Mouse (Mus musculus) MEL (cell line): ENCODE data around the gene Dclre1b.

ENCODE experiments used
- CTCF ChIP-seq, 3 experiments: IDR thresholded peaks in 2 of 3; conservative IDR thresholded peaks in 1 of 3; 2 replicates each; pipeline ENCODE4 v1.5.1; 2011 to 2012; ENCODE audit warnings: low read length in 3 of 3, low read depth in 2 of 3, mild to moderate bottlenecking in 2 of 3, improper control_type of control experiment in 1 of 3, inconsistent platforms in 1 of 3, mixed read lengths in 1 of 3, moderate library complexity in 1 of 3; ENCODE audit not compliant: control insufficient read depth in 1 of 3, insufficient read depth in 1 of 3, poor library complexity in 1 of 3, severe bottlenecking in 1 of 3
- E2F4 ChIP-seq: IDR thresholded peaks from 2 replicates; pipeline ENCODE4 v1.6.1; 2011; ENCODE audit warnings: low read depth, low read length, improper control_type of control experiment, borderline replicate concordance
- ELF1 ChIP-seq: IDR thresholded peaks from 2 replicates; pipeline ENCODE4 v1.6.1; 2014; ENCODE audit warnings: low read depth, mild to moderate bottlenecking, inconsistent platforms, low read length, improper control_type of control experiment, moderate library complexity
- EP300 ChIP-seq, 2 experiments: IDR thresholded peaks; 2 replicates each; pipeline ENCODE4 v1.6.1; 2011; ENCODE audit warnings: improper control_type of control experiment in 2 of 2, low read length in 2 of 2, low read depth in 1 of 2, mild to moderate bottlenecking in 1 of 2
- GATA1 ChIP-seq: IDR thresholded peaks from 2 replicates; pipeline ENCODE4 v1.6.1; 2011; ENCODE audit warnings: low read depth, low read length, improper control_type of control experiment
- MAX ChIP-seq: IDR thresholded peaks from 2 replicates; pipeline ENCODE4 v1.6.1; 2011; ENCODE audit warnings: low read length, improper control_type of control experiment
- MAZ ChIP-seq: IDR thresholded peaks from 2 replicates; pipeline ENCODE4 v1.6.1; 2012; ENCODE audit warnings: low read depth, mild to moderate bottlenecking, inconsistent platforms, low read length, improper control_type of control experiment
- NELFE ChIP-seq: IDR thresholded peaks from 2 replicates; pipeline ENCODE4 v1.6.1; 2011; ENCODE audit warnings: low read depth, low read length, improper control_type of control experiment
- POLR2AphosphoS2 ChIP-seq: IDR thresholded peaks from 2 replicates; pipeline ENCODE4 v1.6.1; 2011; ENCODE audit warnings: low read length, improper control_type of control experiment
- SIN3A ChIP-seq: IDR thresholded peaks from 2 replicates; pipeline ENCODE4 v1.6.1; 2012; ENCODE audit warnings: low read length, improper control_type of control experiment, inconsistent platforms
- SMC3 ChIP-seq: IDR thresholded peaks from 2 replicates; pipeline ENCODE4 v1.6.1; 2011; ENCODE audit warnings: low read depth, low read length, improper control_type of control experiment
- TAL1 ChIP-seq: IDR thresholded peaks from 2 replicates; pipeline ENCODE4 v1.6.1; 2012; ENCODE audit warnings: mild to moderate bottlenecking, inconsistent platforms, low read length, moderate library complexity, mixed read lengths
- ZC3H11A ChIP-seq: IDR thresholded peaks from 2 replicates; pipeline ENCODE4 v1.6.1; 2012; ENCODE audit warnings: low read depth, mild to moderate bottlenecking, inconsistent platforms, low read length, improper control_type of control experiment

GRCm38 (mm10) chr3:103850644-103851363, 41.6 kb upstream of the Dclre1b start:
- TF ChIP-seq GATA1 (no peak; the same call in 1 of the 2 replicates), EP300 (IDR thresholded peaks at IDR 0.05; ENCODE audit: low read depth in 1 of 2, low read length in 2 of 2) (no peak), CTCF (IDR thresholded peaks at IDR 0.05 in 2 of 3, conservative IDR thresholded peaks at IDR 0.05 in 1 of 3; ENCODE audit: control insufficient read depth in 1 of 3, insufficient read depth in 1 of 3, low read depth in 2 of 3, low read length in 3 of 3, poor library complexity in 1 of 3, severe bottlenecking in 1 of 3) (no peak), TAL1 (no peak), MAZ (no peak), NELFE (no peak), POLR2AphosphoS2 (no peak), MAX (no peak), SMC3 (no peak), ELF1 (no peak), SIN3A (no peak), E2F4 (no peak), ZC3H11A (no peak)
